Mouse (Mus musculus) telencephalon, adult 2 months (tissue): ENCODE results near the gene Tm2d3.
A peak's percentile ranks its signal among the peaks of the same experiment; 100 is the strongest.

Experiments
- DNase-seq: peaks from one replicate; pipeline ENCODE4 v3.0.0-alpha.2; 2011; ENCODE audit warnings: low read depth, low spot score

Gene Tm2d3

DNA sequence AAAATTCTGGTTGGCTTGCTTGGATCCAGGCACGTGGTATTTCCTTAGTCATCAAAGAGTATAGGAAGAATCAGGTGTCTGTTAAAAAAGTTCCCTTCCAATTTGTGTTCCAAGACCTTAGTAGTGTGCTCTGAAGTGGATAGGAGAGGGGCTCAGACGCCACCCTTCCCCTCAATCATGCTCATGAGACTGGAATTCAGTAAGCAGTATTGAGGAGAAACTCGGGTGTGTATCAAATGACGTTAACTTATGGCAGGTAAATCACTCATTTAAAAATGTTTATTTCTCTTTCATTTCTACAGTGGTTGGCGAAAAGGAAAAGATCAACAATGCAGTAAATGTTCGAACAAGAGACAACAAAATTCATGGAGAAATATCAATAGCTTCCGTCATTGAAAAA lies at the start of gene Tm2d3:
Gene Tm2d3 (plus strand): TSS at position 301 of the 400 bp plus-strand sequence.
- DNase-seq = no peak

- DNase-seq = no peak
Observed at GRCm38 (mm10) chr7:65642371-65643304, 48.3 kb upstream of the Tm2d3 start.

DNA sequence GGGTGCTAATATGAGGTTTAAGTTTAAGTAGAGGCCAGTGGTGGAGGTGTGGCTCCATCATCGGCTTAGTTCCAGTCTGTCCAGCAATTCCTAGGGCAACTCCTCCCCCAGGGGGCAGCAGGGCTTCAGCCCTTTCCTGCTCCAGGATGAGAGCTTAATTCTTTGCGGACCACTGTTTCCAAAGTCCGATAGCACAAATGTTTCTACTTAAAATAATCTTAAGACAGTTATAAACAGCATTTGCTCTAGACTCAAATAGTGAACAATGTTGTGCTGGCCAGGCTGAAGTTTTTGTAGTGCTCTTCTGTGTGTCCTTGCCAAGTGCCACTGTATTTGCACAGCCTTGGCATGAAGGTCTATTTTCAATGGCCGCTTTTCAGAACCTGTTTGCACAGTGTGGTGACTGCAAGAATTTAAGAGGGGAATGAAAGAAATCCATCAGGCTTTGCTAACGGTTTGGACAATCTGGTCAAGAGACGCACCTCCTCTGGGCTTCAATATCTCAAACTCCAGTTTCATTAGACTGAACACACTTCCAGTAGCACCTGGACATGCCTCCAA lies 47.0 kb upstream of the Tm2d3 start:
- DNase-seq = no peak

GRCm38 (mm10) chr7:65644643-65645351 lies 46.2 kb upstream of the Tm2d3 start, which contains the start of gene Tarsl2:
Tarsl2 (plus strand) TSS chr7:65644898.
- DNase-seq = peak; percentile 93

DNA sequence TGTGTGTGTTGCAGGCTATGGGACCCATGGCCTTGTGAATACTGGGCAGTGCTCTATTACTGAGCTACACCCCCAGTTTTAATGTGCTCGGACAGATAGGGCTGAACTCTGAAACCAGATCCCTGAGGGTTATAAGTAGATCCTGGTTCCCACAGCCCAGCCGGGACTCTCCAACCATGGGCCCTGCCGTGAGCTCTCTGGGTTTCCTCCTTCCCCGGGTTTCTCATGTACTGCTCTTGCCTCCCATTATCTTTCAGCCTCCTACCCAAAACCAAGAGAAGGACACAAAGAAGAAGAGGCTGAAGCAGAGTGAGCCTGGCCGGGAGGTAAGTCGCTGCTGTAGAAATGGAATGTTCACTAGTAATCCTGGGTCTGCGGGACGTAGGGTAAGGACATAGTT lies 45.0 kb upstream of the Tm2d3 start:
- no peak for DNase-seq

DNA sequence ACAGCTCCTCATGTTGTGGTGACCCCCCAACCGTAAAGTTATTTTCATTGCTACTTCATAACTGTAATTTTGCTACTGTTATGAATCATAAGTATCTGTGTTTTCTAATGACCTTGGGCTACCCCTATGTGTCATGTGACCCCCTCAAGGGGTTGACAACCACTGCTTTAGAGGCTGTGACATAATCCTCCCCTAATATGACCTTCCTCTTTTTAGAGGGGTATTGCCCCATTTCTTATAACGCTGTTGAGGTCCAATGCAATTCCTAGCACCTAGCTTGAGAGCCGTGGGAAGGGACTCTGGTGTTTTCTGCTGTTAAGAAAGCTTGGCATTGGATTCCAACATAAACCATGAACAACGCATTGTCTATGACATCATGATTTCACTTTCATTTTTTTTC lies 40.3 kb upstream of the Tm2d3 start:
- DNase-seq = no peak

GRCm38 (mm10) chr7:65657490-65658120 lies 33.4 kb upstream of the Tm2d3 start:
- DNase-seq = no peak

DNA sequence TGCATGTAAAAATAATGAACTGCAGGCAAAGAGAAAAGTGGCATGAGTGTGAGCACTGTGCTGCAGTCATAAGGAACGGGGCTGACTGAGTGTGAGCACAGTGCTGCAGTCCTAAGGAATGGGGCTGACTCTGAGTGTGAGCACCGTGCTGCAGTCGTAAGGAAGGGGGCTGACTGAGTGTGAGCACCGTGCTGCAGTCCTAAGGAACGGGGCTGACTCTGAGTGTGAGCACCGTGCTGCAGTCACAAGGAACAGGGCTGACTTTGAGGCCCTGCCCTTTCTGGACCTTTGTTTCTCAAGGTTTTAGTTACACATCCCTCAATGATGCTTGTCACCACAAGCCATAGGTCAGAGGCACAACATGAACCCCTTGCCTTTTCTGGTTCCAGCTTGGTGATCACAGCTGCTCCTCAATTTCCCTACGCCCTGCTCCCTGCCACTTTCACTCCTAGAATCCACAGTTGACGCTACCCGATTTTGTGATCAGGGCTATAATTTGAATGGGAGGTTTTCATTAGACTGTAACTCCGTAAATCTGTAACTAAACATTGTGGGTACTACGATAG lies 27.7 kb upstream of the Tm2d3 start:
- no peak for DNase-seq

DNA sequence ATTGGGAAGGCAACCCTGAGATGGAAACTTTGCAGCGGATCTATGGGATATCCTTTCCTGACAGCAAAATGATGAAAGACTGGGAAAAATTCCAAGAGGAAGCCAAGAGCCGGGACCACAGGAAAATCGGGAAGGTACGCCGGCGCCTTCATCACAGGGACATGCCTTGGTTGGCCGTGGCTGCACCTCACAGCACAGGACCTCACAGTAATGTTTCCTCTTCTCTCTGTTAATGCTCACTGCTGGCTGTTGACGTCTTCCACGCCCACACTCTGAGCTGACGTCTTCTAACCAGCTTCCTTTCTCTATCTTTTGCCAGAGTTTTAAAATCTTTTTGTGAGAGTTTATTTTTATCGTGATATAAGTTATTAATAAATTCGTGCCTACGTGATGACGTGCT lies 27.1 kb upstream of the Tm2d3 start:
- peak; percentile 46 for DNase-seq

- no peak for DNase-seq
Observed at GRCm38 (mm10) chr7:65667491-65667890, 23.5 kb upstream of the Tm2d3 start.

GRCm38 (mm10) chr7:65678050-65678449 lies 12.9 kb upstream of the Tm2d3 start:
- DNase-seq = no peak

DNA sequence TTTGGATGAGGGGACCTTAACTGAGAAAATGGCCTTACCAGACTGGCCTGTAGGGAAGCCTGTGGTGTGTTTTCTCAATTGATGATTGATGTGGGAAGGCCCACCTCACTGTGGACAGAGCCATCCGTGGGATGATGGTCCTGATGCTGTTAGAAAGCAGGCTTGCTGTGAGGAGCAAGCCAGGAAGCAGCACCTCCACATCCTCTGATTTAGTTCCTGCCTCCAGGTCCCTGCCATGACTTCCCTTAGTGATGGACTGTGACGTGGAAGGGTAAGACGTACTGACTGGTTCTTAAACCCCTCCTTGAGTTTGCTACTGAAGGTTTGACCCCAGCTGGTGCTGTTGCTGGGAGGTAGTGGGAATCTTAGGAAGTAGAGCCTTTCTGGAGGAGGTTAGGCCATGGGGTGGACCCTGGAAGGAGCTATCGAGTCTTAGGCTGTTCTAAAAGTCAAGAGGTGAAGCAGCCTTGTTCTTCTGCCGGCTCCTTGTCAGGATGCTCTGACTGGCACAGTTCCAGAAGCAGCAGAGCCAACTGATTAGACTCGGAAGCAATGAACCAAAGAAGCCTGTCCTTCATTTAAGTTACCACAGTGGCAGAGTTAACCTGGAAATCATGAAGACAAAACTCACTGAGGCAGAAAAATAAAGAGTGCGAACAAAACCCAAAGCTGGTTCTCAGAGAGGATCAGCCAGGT lies 11.9 kb upstream of the Tm2d3 start:
- DNase-seq = no peak

- DNase-seq = no peak
Observed at GRCm38 (mm10) chr7:65681166-65681565, 9.8 kb upstream of the Tm2d3 start.

DNA sequence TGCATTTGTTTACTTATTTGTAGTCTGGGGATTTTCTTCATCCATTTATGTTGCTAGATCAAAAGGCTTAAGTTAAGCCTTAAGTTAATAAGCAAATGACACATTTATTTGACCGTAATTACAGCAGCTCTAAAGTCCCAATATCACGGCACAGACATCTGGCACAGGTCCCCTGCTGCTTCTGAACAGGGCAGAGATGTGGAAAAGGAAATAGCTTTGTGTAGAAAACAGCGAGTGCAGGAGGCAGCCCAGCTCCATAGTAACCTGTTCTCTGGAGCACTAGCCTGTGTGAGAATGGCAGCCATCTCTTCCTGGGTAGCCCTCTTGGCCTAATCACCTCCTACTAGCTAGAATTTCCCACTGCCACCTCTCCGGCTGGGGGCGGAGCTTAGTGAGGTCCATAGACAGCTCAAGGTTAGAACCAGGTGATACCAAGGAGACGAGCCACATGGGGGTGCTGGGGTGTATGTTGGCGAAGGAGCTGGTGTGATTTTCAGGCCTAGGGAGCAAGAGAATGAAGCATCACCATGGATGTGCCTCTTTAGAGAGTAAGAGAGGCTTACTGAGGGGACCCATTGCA lies 6.6 kb upstream of the Tm2d3 start:
- DNase-seq = no peak

DNA sequence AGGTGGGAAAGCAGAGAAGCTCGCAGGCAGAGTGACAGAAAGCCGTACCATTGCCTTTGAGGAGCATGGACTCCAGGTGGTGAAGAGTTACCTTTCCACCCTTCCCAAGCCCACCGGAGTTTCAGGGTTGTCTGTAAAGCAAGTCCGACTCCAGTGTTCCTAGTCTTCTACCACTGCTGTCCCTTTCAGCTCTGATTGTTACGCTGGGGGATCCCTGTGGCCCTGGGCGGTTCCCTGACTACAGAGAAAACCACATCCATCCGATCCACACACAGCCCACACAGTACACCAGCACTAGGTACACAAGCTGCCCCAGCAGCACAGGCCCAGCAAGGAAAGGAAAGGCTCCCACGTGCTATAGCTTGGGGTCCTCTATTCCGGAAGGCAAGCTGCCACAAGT lies 4.3 kb upstream of the Tm2d3 start:
- DNase-seq = no peak

DNA sequence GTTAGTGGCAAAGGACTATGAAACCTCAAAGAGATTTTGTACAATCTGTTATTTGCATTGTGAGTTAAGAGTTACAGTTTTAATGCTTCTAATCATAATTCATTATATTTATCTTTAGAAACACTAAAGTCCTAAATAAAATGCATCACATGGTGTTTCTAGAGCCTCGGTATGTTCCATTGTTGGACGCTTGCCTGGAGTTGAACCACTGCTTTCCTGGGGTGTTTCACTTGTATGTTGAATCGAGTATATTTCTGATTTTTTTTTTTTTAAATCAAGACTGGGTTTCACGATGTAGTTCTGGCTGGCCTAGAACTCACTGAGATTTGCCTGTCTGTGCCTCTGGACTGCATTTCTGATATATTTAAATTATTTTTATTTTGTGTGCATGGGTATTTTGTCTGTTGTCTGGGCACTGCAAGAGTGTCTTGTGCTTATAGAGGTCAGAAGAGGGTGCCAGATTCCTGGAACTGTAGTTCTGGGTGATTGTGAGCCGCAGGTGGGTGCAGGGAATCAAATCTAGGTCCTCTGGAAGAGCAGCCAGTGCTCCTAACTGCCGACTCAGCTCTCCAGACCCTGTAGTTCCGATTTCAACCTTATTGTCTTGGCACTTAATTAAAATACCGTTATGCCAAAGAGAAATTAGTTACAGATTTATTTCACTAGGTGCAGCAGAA lies 1.1 kb downstream of the Tm2d3 start:
- no peak for DNase-seq

- no peak for DNase-seq
Observed at GRCm38 (mm10) chr7:65692883-65693282, 1.9 kb downstream of the Tm2d3 start.

DNA sequence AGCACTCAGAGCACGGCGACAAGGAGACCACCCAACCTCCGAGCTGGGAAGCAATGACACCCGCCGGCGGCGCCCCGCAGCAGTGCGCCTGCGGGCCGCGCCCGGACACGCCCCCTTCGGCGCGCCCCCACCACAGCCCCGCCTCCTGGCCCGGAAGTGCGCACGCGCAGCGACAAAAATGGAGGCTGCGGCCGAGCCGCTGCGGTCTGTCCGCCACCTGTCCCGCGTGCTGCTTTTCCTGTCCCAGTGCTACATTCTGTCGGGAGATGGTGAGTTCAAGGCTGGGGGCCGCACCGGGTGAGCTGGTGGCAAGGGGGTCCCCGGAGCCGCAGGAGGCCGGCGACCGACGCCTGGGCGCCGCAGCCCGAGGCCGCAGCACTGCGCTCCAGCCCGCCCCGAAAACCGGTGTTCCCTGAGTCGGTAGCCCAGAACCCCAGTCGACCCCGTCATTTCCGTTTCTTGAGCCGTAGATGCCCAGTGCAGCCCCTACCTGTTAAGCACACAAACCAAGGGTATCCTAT lies 2.4 kb downstream of the Tm2d3 start:
- peak; percentile 46 for DNase-seq

DNA sequence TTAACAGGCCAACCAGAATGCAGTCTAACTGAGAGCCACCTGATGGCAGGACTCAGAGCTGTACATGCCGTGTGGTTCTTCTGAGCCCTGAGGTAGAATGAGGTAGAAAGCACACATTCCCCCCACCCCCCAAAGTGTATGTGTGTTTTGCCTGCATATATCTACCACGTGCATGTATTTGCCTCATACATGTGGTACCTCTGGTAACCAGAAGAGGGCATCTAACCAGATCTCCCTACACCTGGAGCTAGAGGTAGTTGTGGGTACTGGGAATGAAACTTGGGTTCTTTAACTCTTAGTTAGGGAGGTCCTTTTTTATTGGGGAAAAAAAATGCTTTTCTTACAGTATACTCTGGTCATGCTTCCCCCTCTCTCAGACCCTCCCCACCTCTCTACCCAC lies 5.5 kb downstream of the Tm2d3 start:
- DNase-seq = no peak

GRCm38 (mm10) chr7:65702076-65702475 lies 11.1 kb downstream of the Tm2d3 start:
- no peak for DNase-seq
